Mouse (Mus musculus) intestine, embryonic 15.5 days (tissue): ENCODE data around the gene Bbs9. TPM values are rescaled to one million over a fixed set of nuclear protein-coding genes. Genes with fewer than 3 reads are reported as not detected.
A peak's percentile ranks its signal among the peaks of the same experiment; 100 is the strongest.

Source experiments
- ATAC-seq: fragments of 200-750 bp; cut with Nextera tagmentation; 2 replicates; pipeline ENCODE4 v1.8.0; 2017; ENCODE audit warnings: moderate TSS enrichment, moderate library complexity
- H3K27ac ChIP-seq: fragments of 300-500 bp; sonication (generic); 2 replicates; pipeline ENCODE4 v1.5.1; 2015; ENCODE audit warnings: mild to moderate bottlenecking, inconsistent platforms
- H3K27me3 ChIP-seq: fragments of 300-500 bp; sonication (generic); replicated peaks from 2 replicates; pipeline ENCODE4 v1.6.1; 2015; ENCODE audit warnings: inconsistent platforms
- H3K36me3 ChIP-seq: fragments of 300-500 bp; sonication (generic); 2 replicates; pipeline ENCODE4 v1.6.1; 2015; ENCODE audit warnings: inconsistent platforms
- H3K4me1 ChIP-seq: fragments of 300-500 bp; sonication (generic); replicated peaks from 2 replicates; pipeline ENCODE4 v1.6.1; 2015; ENCODE audit warnings: inconsistent platforms
- H3K4me2 ChIP-seq: fragments of 300-500 bp; sonication (generic); replicated peaks from 2 replicates; pipeline ENCODE4 v1.6.1; 2015; ENCODE audit warnings: mild to moderate bottlenecking, inconsistent platforms
- H3K4me3 ChIP-seq: fragments of 300-500 bp; sonication (generic); replicated peaks from 2 replicates; pipeline ENCODE4 v1.5.1; 2015; ENCODE audit warnings: inconsistent platforms
- H3K9ac ChIP-seq: fragments of 300-500 bp; sonication (generic); 2 replicates; pipeline ENCODE4 v1.6.1; 2015; ENCODE audit warnings: inconsistent platforms
- H3K9me3 ChIP-seq: fragments of 300-500 bp; sonication (generic); 2 replicates; pipeline ENCODE4 v1.6.1; 2016; ENCODE audit warnings: inconsistent platforms
- WGBS: fragments of 180-500 bp; shearing (Covaris S2); methylation state at CpG from one replicate; pipeline ENCODE4 v1.1.7; 2015; 5-methylcytosine and 5-hydroxymethylcytosine counted together
- polyA plus RNA-seq: library from polyadenylated mRNA; unstranded; fragments of >200 nt; fragmentation: Nextera tagmentation; extraction: Ambion mirVana; gene quantifications from 2 replicates; pipeline ENCODE4 v1.2.1, GENCODE M21; 2015

Gene Bbs9
- polyA plus RNA-seq, 1 experiment from 2014 or later: 13.1 TPM

DNA sequence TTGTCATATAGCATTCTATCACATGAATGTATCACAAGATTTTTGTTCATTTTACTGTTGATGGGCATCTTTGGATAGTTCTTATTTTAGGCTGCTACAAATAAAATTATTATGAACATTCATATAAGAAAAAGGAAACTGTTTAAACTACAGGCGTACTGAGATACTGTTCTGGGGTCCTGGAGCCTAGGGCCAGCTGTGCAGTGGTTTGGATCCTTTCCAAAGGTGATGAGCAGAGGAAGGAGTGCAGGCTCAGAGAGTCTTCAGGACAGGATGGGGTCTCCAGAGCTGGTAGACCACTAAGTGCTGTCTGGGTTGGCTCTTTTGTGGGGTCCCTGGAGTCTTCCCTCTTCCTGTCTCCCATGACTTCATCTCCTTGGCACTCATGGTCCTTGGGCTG is 75.8 kb downstream of the Bbs9 start:
- H3K9me3 ChIP-seq: no peaks in the 10 kb centered on the region
- no peak overlapping the region for H3K9ac ChIP-seq
- no peak overlapping the region for H3K4me3 ChIP-seq
- H3K27ac ChIP-seq: no peak overlapping the region
- 39% methylated on average over 1 of the region's 1 CpGs for WGBS
- H3K4me2 ChIP-seq: no peak overlapping the region
- no peaks in the 10 kb centered on the region for H3K4me1 ChIP-seq
- H3K27me3 ChIP-seq: no peaks in the 10 kb centered on the region
- H3K36me3 ChIP-seq: no peaks in the 10 kb centered on the region
- ATAC-seq: no peak

DNA sequence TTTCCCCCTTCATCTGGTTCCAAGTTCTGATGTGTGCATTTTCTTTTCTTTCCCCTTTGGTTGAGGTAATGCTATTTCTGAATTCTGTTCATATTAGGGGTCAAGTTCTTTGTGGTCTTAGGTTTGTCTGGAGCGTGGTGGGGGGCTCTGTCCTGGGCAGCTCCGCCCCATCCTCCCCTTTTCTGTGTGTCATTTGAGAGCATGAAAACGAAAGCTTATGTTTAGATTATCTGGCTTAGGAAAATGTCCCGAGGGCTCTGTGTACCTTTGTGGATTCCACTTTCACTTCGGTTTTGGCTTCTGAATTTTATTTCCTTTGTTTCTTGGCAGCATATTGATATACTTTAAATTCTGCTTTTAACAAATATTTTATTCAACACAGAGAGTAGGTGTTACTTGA is 80.6 kb downstream of the Bbs9 start:
- H3K27me3 ChIP-seq: no peaks in the 10 kb centered on the region
- no peaks in the 10 kb centered on the region for H3K36me3 ChIP-seq
- no peaks in the 10 kb centered on the region for H3K4me1 ChIP-seq
- no peak overlapping the region for H3K4me3 ChIP-seq
- ATAC-seq: no peak
- H3K4me2 ChIP-seq: no peak overlapping the region
- WGBS: 48% methylated on average over 5 of the region's 5 CpGs
- no peaks in the 10 kb centered on the region for H3K9me3 ChIP-seq
- H3K27ac ChIP-seq: no peak overlapping the region
- no peak overlapping the region for H3K9ac ChIP-seq

DNA sequence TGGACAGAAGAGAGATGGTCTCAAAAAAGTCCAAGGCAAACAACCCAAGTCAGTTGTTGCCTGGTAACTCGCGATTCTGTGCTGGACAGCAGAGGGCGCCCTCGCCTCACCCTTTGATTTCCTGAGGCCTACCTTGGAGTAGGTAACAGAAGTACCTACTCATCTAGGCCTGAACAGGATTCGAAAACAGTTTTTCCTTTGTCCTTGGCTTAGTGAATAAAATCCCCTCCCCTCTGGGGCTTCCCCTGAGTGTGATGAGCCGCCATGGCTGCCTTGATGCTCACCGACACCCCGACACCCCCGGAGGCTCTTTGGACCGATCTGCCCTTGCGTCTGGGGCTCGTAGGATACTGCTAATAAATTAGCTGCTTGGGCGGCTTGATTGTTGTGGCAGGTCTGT is 82.0 kb downstream of the Bbs9 start:
- no peak overlapping the region for H3K4me2 ChIP-seq
- H3K4me1 ChIP-seq: no peaks in the 10 kb centered on the region
- no peaks in the 10 kb centered on the region for H3K9me3 ChIP-seq
- no peak overlapping the region for H3K4me3 ChIP-seq
- no peaks in the 10 kb centered on the region for H3K36me3 ChIP-seq
- H3K27ac ChIP-seq: no peak overlapping the region
- 57% methylated on average over 13 of the region's 13 CpGs for WGBS
- peak; percentile 49 for ATAC-seq
- H3K9ac ChIP-seq: no peak overlapping the region
- H3K27me3 ChIP-seq: no peaks in the 10 kb centered on the region

DNA sequence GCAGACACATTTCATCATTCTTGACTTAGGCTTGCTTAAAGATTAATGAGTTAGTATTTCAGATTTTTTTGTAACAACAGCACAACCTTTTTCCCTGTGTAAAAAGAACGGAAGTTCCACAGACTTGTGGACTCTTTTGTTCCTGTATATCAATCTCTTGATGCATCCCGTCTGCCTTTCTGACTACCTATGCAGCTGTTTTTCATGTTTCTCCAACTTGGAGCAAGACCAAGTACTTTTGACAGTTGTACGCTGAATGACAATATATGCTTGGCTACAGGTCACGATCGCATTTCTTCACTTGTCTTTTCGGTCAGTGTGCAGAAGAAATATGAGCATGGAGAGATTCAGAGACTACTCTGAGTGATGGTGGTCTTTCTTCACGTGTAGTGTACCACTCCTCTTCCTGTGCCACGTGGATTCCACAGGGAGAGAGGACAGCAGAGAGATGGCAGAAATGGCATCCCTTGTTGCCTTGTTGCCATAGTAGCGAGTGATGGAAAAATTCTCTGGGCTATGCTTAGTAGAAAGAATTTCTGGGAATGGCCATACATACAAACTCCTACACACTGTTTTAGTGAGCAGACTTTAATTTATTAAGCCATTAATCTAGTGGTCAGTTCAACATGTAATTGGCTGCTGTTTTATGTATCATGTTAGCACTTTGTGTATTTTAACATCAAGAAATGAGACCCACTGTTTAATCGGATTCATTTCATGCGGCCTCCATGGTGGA is 88.3 kb downstream of the Bbs9 start:
- WGBS: 72% methylated on average over 11 of the region's 11 CpGs
- Histone ChIP-seq H3K4me2 (no peak overlapping the region), H3K4me1 (no peaks in the 10 kb centered on the region), H3K36me3 (no peaks in the 10 kb centered on the region), H3K9ac (no peak overlapping the region), H3K27me3 (no peaks in the 10 kb centered on the region), H3K9me3 (no peaks in the 10 kb centered on the region), H3K4me3 (no peak overlapping the region), H3K27ac (no peak overlapping the region)
- ATAC-seq: no peak

DNA sequence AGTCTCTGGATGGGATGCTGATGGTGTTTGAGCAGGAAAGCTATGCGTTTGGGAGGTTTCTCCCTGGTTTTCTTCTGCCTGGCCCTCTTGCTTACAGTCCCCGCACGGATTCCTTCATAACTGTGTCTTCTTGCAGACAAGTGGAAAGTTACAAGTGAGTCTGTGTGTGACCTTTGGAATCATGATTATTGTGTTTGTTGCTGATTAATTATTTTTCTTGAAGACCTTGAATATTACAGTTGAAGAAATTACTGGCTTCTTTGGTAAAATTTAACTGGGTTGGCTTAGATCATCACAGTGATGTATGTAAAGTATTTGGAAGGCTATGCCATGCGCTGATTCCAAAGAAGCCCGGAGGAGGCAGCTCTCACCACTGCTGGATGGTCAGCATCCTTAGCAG is 92.2 kb downstream of the Bbs9 start:
- no peak for ATAC-seq
- H3K4me2 ChIP-seq: no peak overlapping the region
- 88% methylated on average over 5 of the region's 5 CpGs for WGBS

DNA sequence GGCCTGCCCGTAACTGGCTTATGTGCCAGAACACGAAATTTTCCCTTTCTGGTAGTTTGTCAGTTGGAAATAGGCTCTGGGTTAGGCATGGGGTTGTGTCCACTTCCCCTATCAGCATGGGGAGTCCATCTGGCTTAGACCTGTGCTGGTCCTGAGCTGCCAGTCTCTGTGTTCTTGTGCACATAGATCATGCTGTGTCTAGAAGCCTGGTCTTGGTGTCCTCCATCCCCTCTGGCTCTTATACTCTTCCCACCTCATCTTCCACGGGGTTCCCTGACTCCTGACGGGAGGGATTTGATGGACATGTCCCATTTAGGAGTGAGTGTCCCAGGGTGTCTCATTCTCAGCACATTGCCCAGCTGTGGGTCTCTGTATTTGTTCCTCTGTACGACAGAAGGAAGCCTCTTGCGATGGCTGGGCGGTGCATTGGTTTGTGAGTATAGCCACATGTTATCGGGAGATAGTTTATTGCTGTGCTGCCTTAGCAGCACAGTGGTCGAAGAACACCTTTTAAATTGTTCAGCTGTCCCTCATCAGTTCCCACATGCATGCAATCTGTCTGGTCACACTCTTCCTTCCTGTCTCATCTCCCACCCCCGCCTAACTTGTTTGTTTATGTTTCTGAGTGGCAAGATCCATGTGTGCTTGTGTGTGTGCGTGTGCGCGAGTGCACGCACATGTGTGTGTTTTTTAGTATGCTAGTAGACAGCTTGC is 101.1 kb downstream of the Bbs9 start:
- H3K4me2 ChIP-seq: no peak overlapping the region
- H3K4me1 ChIP-seq: no peaks in the 10 kb centered on the region
- H3K9ac ChIP-seq: no peak overlapping the region
- no peak for ATAC-seq
- no peaks in the 10 kb centered on the region for H3K27me3 ChIP-seq
- no peaks in the 10 kb centered on the region for H3K36me3 ChIP-seq
- no peak overlapping the region for H3K4me3 ChIP-seq
- no peak overlapping the region for H3K27ac ChIP-seq
- WGBS: 75% methylated on average over 14 of the region's 14 CpGs
- no peaks in the 10 kb centered on the region for H3K9me3 ChIP-seq

More for the DNA sequence above, 92.2 kb downstream of the Bbs9 start:
- no peaks in the 10 kb centered on the region for H3K36me3 ChIP-seq
- no peaks in the 10 kb centered on the region for H3K9me3 ChIP-seq
- no peaks in the 10 kb centered on the region for H3K27me3 ChIP-seq
- no peak overlapping the region for H3K27ac ChIP-seq
- no peaks in the 10 kb centered on the region for H3K4me1 ChIP-seq
- H3K4me3 ChIP-seq: no peak overlapping the region
- H3K9ac ChIP-seq: no peak overlapping the region

DNA sequence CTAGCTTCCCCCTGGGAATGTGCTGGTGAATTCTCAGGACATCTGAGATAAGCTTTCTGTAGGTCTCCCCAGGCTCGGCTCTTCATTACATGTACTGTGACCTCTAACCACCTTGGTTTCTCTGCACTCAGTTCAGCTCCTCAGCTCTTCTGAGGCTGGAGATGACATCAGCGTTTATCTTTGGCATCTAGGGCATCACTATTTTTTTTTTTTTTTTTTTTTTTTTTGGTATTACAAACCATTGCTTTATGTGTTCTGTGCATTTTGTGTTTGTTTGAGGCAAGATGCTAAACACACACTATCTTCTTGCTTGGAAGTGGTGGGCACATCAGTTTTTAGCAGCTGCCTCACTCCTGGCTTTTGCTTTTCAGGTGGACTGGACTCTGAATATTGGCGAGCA is 102.8 kb downstream of the Bbs9 start:
- WGBS: 80% methylated on average over 3 of the region's 3 CpGs
- H3K9me3 ChIP-seq: no peaks in the 10 kb centered on the region
- H3K4me1 ChIP-seq: no peaks in the 10 kb centered on the region
- no peak for ATAC-seq
- no peak overlapping the region for H3K27ac ChIP-seq
- H3K4me3 ChIP-seq: no peak overlapping the region
- H3K27me3 ChIP-seq: no peaks in the 10 kb centered on the region
- no peak overlapping the region for H3K4me2 ChIP-seq
- no peak overlapping the region for H3K9ac ChIP-seq
- no peaks in the 10 kb centered on the region for H3K36me3 ChIP-seq

DNA sequence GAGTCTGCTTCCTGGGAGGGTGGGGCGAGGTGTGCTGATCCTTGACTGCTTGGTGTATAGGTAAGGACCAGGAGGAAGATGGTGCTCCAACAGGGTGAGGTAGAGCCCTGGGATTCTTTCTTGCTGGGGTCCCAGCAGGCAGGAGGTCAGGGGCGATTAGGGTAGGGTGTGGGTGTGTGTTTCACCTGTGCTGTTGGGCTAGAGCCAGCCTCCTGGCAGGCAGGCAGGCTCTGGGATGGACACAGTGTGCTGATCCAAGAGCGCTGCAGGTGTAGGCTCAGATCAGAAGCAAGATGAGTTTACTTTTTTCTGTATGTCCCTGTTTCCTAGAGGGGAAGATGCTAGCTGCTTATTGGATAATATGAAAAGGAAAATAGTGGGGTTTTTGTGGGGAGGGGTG is 108.7 kb downstream of the Bbs9 start:
- WGBS: 91% methylated on average over 3 of the region's 3 CpGs
- H3K4me2 ChIP-seq: no peak overlapping the region
- H3K9me3 ChIP-seq: no peaks in the 10 kb centered on the region
- no peak overlapping the region for H3K27ac ChIP-seq
- H3K36me3 ChIP-seq: no peaks in the 10 kb centered on the region
- ATAC-seq: no peak
- H3K9ac ChIP-seq: no peak overlapping the region
- no peak overlapping the region for H3K4me3 ChIP-seq
- H3K27me3 ChIP-seq: no peaks in the 10 kb centered on the region
- no peaks in the 10 kb centered on the region for H3K4me1 ChIP-seq

DNA sequence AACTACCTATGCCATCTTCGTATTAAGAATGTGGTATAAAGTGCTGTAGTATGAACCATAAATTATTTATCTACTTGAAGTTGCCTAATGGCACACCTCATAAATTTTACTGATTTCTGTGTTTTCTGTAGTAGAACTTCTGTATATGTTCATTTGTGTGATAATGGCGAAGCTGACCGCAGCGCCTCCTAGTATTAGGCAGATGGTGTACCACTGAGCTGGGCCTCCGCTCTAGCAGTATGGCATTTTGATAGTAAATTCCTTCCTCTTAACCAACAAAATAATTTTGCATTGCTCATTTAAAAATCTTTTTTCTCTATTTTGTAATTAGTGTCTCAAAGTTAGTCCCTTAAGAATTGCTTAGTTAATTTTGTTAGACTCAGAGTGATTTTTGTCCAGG is 117.5 kb downstream of the Bbs9 start:
- Histone ChIP-seq H3K4me3 (no peak overlapping the region), H3K36me3 (no peaks in the 10 kb centered on the region), H3K27me3 (no peaks in the 10 kb centered on the region), H3K4me2 (no peak overlapping the region), H3K9ac (no peak overlapping the region), H3K4me1 (no peaks in the 10 kb centered on the region), H3K27ac (no peak overlapping the region), H3K9me3 (no peaks in the 10 kb centered on the region)
- ATAC-seq: no peak
- WGBS: 95% methylated on average over 5 of the region's 5 CpGs

DNA sequence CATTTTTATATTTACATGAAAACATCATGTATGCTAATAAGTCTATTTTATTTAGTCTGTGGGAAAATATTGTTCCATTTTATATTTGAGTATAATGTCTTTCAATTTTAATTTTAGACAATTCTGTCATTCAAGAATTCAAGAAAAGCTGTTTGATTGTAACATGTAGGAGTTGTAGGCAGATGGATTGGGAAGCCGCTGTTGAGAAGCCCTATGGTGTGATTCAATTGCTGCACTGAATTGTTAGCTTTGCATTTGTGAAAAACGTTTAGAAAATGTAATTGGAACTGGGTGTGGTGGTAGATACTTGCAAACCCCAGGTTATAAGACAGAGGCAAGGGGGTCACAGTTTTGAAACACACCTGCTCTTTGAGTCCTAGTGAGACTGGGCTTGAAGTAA is 121.1 kb downstream of the Bbs9 start:
- Histone ChIP-seq H3K9me3 (no peaks in the 10 kb centered on the region), H3K27me3 (no peaks in the 10 kb centered on the region), H3K4me1 (no peaks in the 10 kb centered on the region), H3K9ac (no peak overlapping the region), H3K4me3 (no peak overlapping the region), H3K4me2 (no peak overlapping the region), H3K27ac (no peak overlapping the region), H3K36me3 (no peaks in the 10 kb centered on the region)
- 52% methylated on average over 2 of the region's 2 CpGs for WGBS
- ATAC-seq: no peak

DNA sequence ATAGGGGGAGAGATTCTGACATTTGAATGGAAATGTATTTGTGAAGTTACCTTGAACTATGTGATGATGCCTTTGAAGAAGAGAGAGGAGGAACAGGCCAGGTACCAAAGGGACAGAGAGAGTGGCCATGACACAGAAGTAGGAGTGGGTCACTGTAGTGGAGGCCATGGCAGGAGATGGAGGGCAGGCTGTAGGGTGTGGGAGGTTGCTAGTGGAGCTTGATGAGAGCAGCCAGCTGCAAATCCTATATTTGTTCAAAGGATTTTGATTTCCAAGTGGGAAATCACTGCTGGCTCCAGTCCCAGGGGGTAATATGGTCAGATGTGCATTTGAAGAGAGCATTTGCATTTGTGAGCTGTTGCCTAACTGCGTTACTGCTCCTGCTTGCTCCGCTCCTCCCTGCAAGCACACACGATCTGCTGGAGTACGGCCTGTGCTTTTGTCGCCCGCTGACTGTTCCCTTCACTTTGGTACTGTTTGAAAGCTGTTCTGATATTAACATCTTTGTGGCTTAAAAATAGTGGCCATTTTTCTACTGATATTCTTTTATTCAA is 137.8 kb downstream of the Bbs9 start:
- H3K9ac ChIP-seq: no peak overlapping the region
- no peaks in the 10 kb centered on the region for H3K27me3 ChIP-seq
- no peaks in the 10 kb centered on the region for H3K36me3 ChIP-seq
- no peak overlapping the region for H3K4me3 ChIP-seq
- ATAC-seq: no peak
- H3K4me2 ChIP-seq: no peak overlapping the region
- 83% methylated on average over 6 of the region's 6 CpGs for WGBS
- no peak overlapping the region for H3K27ac ChIP-seq
- no peaks in the 10 kb centered on the region for H3K9me3 ChIP-seq
- H3K4me1 ChIP-seq: no peaks in the 10 kb centered on the region

DNA sequence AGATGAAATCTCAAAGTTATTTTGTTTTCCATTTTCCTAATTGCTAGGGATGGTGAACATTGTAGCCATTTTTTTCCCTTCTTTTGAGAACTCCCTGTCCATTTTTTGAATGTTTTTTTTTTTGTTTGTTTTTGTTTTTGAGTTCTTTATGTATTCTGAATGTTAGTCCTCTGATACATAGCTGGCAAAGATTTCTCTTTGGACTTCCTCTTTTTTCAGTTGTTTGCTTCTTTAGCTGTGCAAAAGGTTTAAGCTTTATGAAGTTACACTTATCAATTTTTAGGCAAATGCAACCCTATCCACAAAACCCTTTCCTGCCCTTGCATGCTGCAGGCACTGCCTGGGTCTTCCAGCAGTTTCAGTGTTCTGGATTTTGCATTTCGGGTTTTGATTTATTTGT is 143.7 kb downstream of the Bbs9 start:
- 90% methylated on average over 1 of the region's 1 CpGs for WGBS

DNA sequence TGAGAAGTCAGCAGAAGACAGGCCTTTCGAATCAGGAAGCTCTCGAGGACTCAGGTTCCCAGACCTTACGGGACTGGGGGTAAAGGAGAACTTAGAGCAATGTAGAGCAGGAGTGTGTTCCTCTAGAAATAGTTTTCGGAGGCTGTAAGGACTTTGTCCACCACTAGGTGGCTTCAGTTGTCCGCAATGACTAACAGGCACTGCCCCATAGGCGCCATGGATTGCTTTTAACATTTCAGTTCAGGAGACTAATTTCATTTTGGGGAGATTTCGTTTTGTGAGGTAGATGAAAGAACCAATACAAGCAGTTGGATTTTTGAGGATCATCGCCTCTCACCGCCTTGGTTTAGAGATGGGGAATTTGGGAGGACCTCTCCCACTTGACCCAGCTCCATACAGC is 149.5 kb downstream of the Bbs9 start:
- Histone ChIP-seq H3K9ac (no peak overlapping the region), H3K27me3 (no peaks in the 10 kb centered on the region), H3K4me2 (no peak overlapping the region), H3K4me3 (no peak overlapping the region), H3K36me3 (no peaks in the 10 kb centered on the region), H3K27ac (no peak overlapping the region), H3K4me1 (no peaks in the 10 kb centered on the region), H3K9me3 (no peaks in the 10 kb centered on the region)
- 57% methylated on average over 9 of the region's 9 CpGs for WGBS
- ATAC-seq: no peak

More for the DNA sequence above, 143.7 kb downstream of the Bbs9 start:
- H3K36me3 ChIP-seq: no peaks in the 10 kb centered on the region
- H3K4me2 ChIP-seq: no peak overlapping the region
- ATAC-seq: no peak
- no peak overlapping the region for H3K4me3 ChIP-seq
- H3K27me3 ChIP-seq: no peaks in the 10 kb centered on the region
- H3K27ac ChIP-seq: no peak overlapping the region
- no peaks in the 10 kb centered on the region for H3K9me3 ChIP-seq
- H3K9ac ChIP-seq: no peak overlapping the region
- H3K4me1 ChIP-seq: no peaks in the 10 kb centered on the region
